Mouse (Mus musculus) C2C12 (cell line): ENCODE data around the gene Ccdc126.

ENCODE experiments used
- CTCF ChIP-seq: IDR thresholded peaks from one replicate; pipeline ENCODE4 v1.5.1; 2011; ENCODE audit not compliant: control insufficient read depth, insufficient read depth, insufficient read length
- USF1 ChIP-seq: IDR thresholded peaks from one replicate; pipeline ENCODE4 v1.6.1; 2011; ENCODE audit warnings: low read depth, mild to moderate bottlenecking, control low read depth, moderate library complexity

GRCm38 (mm10) chr6:49271815-49272214 lies 47.3 kb upstream of the Ccdc126 start:
- TF ChIP-seq CTCF (no peak), USF1 (no peak)
